Mouse (Mus musculus) CH12.LX (cell line): ENCODE results near the gene Abca1. TPM values are rescaled to one million over a fixed set of nuclear protein-coding genes. Genes with fewer than 3 reads are reported as not detected.
A peak's percentile ranks its signal among the peaks of the same experiment; 100 is the strongest.

Experiments
- DNase-seq: peaks from one replicate; pipeline ENCODE4 v3.0.0-alpha.2; 2013; ENCODE audit errors: extremely low read depth
- H3K27ac ChIP-seq: 2 replicates; pipeline ENCODE4 v1.5.1; 2012; ENCODE audit warnings: low read depth, mild to moderate bottlenecking, control low read depth, moderate library complexity; ENCODE audit not compliant: insufficient read depth
- H3K27me3 ChIP-seq: replicated peaks from 2 replicates; pipeline ENCODE3; 2012; ENCODE audit warnings: inconsistent platforms
- H3K36me3 ChIP-seq, 2 experiments: replicated peaks in 1 of 2; 2 replicates each; pipeline versions ENCODE3 to v1.6.1; 2012; ENCODE audit warnings: inconsistent platforms in 1 of 2, low read length in 1 of 2, mild to moderate bottlenecking in 1 of 2, mixed read lengths in 1 of 2, moderate library complexity in 1 of 2; ENCODE audit not compliant: control insufficient read depth in 1 of 2, insufficient read depth in 1 of 2
- H3K4me1 ChIP-seq, 2 experiments: 2 replicates each; pipeline ENCODE4 v1.6.1; 2012; ENCODE audit warnings: inconsistent platforms in 1 of 2, moderate library complexity in 1 of 2; ENCODE audit not compliant: insufficient read depth in 2 of 2, control insufficient read depth in 1 of 2
- H3K4me2 ChIP-seq: 2 replicates; pipeline ENCODE4 v1.6.1; 2012; ENCODE audit warnings: low read depth, mild to moderate bottlenecking, control low read depth; ENCODE audit not compliant: poor library complexity, insufficient read depth, severe bottlenecking
- H3K4me3 ChIP-seq, 3 experiments: fragments of 150-350 bp in 1 of 3; sonication (generic) in 1 of 3; replicated peaks in 1 of 3; 2 replicates each; pipeline versions ENCODE3 to v1.5.1; 2011 to 2012; ENCODE audit warnings: low read depth in 2 of 3, low read length in 2 of 3, mild to moderate bottlenecking in 2 of 3, moderate library complexity in 2 of 3, control low read depth in 1 of 3, improper control_type of control experiment in 1 of 3, inconsistent platforms in 1 of 3, mixed read lengths in 1 of 3; ENCODE audit not compliant: poor library complexity in 1 of 3
- H3K79me2 ChIP-seq: replicated peaks from 2 replicates; pipeline ENCODE4 v1.6.1; 2012; ENCODE audit warnings: mild to moderate bottlenecking, moderate library complexity; ENCODE audit not compliant: control insufficient read depth, poor library complexity, insufficient read depth, severe bottlenecking; ENCODE audit errors: extremely low read depth
- H3K9ac ChIP-seq: 2 replicates; pipeline ENCODE4 v1.6.1; 2012; ENCODE audit warnings: low read depth, mild to moderate bottlenecking, control low read depth, moderate library complexity; ENCODE audit not compliant: insufficient read depth
- H3K9me3 ChIP-seq: replicated peaks from 2 replicates; pipeline ENCODE3; 2012; ENCODE audit warnings: low read length, inconsistent platforms, mixed read lengths
- CHD1 ChIP-seq: IDR thresholded peaks from 2 replicates; pipeline ENCODE4 v1.6.1; 2012; ENCODE audit warnings: low read depth, low read length, improper control_type of control experiment, inconsistent platforms
- CTCF ChIP-seq, 2 experiments: IDR thresholded peaks in 1 of 2; conservative IDR thresholded peaks in 1 of 2; 2 replicates each; pipeline ENCODE4 v1.5.1; 2011 to 2012; ENCODE audit warnings: low read depth in 2 of 2, low read length in 2 of 2, improper control_type of control experiment in 1 of 2, inconsistent platforms in 1 of 2, mild to moderate bottlenecking in 1 of 2, moderate library complexity in 1 of 2
- E2F4 ChIP-seq: IDR thresholded peaks from 2 replicates; pipeline ENCODE4 v1.6.1; 2011; ENCODE audit warnings: low read depth, low read length, improper control_type of control experiment; ENCODE audit not compliant: insufficient replicate concordance
- EP300 ChIP-seq: IDR thresholded peaks from 2 replicates; pipeline ENCODE4 v1.6.1; 2011; ENCODE audit warnings: low read length, improper control_type of control experiment
- ETS1 ChIP-seq: conservative IDR thresholded peaks from 2 replicates; pipeline ENCODE4 v1.6.1; 2012; ENCODE audit warnings: low read depth, mild to moderate bottlenecking, inconsistent platforms, low read length, improper control_type of control experiment, moderate library complexity
- IRF4 ChIP-seq: IDR thresholded peaks from 2 replicates; pipeline ENCODE4 v1.6.1; 2014; ENCODE audit warnings: low read depth, mild to moderate bottlenecking, inconsistent platforms, low read length, improper control_type of control experiment
- NRF1 ChIP-seq: IDR thresholded peaks from 2 replicates; pipeline ENCODE4 v1.6.1; 2014; ENCODE audit warnings: low read depth, mild to moderate bottlenecking, inconsistent platforms, low read length, improper control_type of control experiment, moderate library complexity
- POLR2A ChIP-seq: IDR thresholded peaks from 2 replicates; pipeline ENCODE4 v1.6.1; 2011; ENCODE audit warnings: low read depth, mild to moderate bottlenecking, improper control_type of control experiment, low read length
- POLR2AphosphoS2 ChIP-seq: IDR thresholded peaks from 2 replicates; pipeline ENCODE4 v1.6.1; 2011; ENCODE audit warnings: low read depth, low read length, improper control_type of control experiment
- RAD21 ChIP-seq: IDR thresholded peaks from 2 replicates; pipeline ENCODE4 v1.6.1; 2011; ENCODE audit warnings: low read depth, mild to moderate bottlenecking, low read length, improper control_type of control experiment, moderate library complexity
- RCOR1 ChIP-seq: conservative IDR thresholded peaks from 2 replicates; pipeline ENCODE4 v1.6.1; 2012; ENCODE audit warnings: low read depth, mild to moderate bottlenecking, inconsistent platforms, low read length, improper control_type of control experiment
- SMC3 ChIP-seq: IDR thresholded peaks from 2 replicates; pipeline ENCODE4 v1.6.1; 2011; ENCODE audit warnings: low read depth, low read length, improper control_type of control experiment
- USF2 ChIP-seq: conservative IDR thresholded peaks from 2 replicates; pipeline ENCODE4 v1.6.1; 2011; ENCODE audit warnings: low read depth, low read length, improper control_type of control experiment
- ZMIZ1 ChIP-seq: IDR thresholded peaks from 2 replicates; pipeline ENCODE4 v1.6.1; 2012; ENCODE audit warnings: low read depth, mild to moderate bottlenecking, inconsistent platforms, low read length, improper control_type of control experiment
- ZNF384 ChIP-seq: IDR thresholded peaks from 2 replicates; pipeline ENCODE4 v1.6.1; 2012; ENCODE audit warnings: low read depth, low read length, improper control_type of control experiment, inconsistent platforms
- dilution Hi-C: fragments of 300-500 bp; cut with MboI; formaldehyde crosslinking; loops from 2 replicates; pipeline ENCODE4 v1.14.3; 2020; ENCODE audit warnings: low sequenced_read_pairs; ENCODE audit not compliant: extremely low pct_unique_long_range_greater_than_20kb, extremely low pct_ligation_motif_present
- in situ Hi-C: fragments of 300-500 bp; cut with MboI; formaldehyde crosslinking; loops from 3 replicates; pipeline ENCODE4 v1.14.3; 2019; ENCODE audit warnings: low sequenced_read_pairs, low pct_ligation_motif_present, low pct_unique_long_range_greater_than_20kb, mixed read lengths
- polyA plus RNA-seq: library from polyadenylated mRNA; unstranded; fragments of >175 nt; gene quantifications from 2 replicates; pipeline ENCODE4 v1.2.1, GENCODE M21; 2012; ENCODE audit warnings: low read depth; ENCODE audit not compliant: insufficient read length
- total RNA-seq, 2 experiments: library from RNA; depleted of rRNA; stranded (reverse); fragments of 300-350 nt in 1 of 2; fragments of >200 nt in 1 of 2; gene quantifications; 2 replicates each; pipeline ENCODE4 v1.2.3; 2012 to 2014

The Abca1 gene
- total and polyA plus RNA-seq, 3 experiments = 0.13 to 0.46 (median 0.35) TPM

DNA sequence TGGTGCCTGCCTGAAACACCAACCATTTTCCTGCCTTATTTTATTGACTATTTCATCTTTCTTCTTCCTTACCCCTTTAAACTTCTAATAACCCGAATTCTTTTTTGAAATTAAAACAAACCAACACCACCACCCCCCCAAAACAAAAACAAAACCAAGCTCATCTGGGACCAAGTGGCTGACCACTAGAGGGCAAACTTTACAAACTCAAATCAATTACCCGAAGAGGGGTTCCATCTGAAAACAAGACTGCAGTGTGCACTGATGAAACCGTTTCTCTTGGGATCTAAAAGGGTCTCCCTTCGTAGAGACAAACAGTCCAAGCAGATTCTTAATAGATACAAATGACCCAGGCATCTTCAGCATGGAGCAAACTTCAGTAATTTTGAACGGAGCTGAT is 49.3 kb downstream of the Abca1 start:
- H3K9me3 ChIP-seq = no peaks in the 10 kb centered on the region
- H3K79me2 ChIP-seq = no peaks in the 10 kb centered on the region
- TF ChIP-seq SMC3 (peak; percentile 60), CTCF (conservative IDR thresholded peaks at IDR 0.05 in 1 of 2, IDR thresholded peaks at IDR 0.05 in 1 of 2; ENCODE audit: low read depth in 2 of 2, low read length in 2 of 2) (peak; percentile 43 to 72), NRF1 (no peak), RAD21 (peak; percentile 69), USF2 (no peak), CHD1 (no peak)
- TF ChIP-seq, all 38 proteins: peak for 3
- Histone ChIP-seq H3K27me3 (no peaks in the 10 kb centered on the region), H3K4me2 (peak overlapping the region; percentile 29; the same call in 1 of the 2 replicates), H3K27ac (no peak overlapping the region), H3K9ac (no peak overlapping the region), H3K36me3 (no peaks in the 10 kb centered on the region), H3K4me1 (peaks cover 0 to 18% of the 10 kb centered on the region in 2 experiments; a peak in 2 of 4 replicates), H3K4me3 (no peak overlapping the region)
- dilution Hi-C loops (no loop called here), in situ Hi-C loops (loop anchor here (25.0 kb wide), 1 partner anchor 477 kb away; no protein-coding TSS in a partner anchor)
- DNase-seq = peak; percentile 42

DNA sequence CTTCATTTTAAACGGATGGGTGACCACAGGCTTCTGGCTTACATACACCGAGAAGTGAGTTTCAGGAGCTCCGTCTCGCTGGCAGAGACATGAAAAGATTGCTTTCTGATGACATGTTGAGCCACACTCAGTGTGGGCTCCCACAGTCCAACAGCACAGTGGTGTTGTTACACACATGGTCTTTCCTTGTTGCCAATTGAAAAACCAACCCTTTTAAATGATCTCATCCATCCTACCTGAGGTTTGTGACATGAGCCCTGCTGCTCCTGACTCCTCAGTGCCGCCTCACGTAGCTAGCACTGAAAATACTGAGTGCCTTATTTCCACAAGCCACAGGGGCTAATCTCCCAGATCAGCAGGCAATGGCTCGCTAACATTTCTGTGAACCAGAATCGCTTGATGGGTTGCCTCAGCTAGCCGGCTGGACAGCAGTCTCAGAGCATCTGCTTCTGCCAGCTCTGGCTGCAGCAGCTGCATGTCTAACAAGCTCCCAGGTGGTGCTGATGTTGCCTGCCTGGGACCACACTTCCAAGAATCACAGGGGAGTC is 50.2 kb downstream of the Abca1 start:
- Histone ChIP-seq H3K27ac (no peak overlapping the region), H3K4me3 (no peak overlapping the region), H3K9ac (no peak overlapping the region), H3K4me2 (no peak overlapping the region), H3K4me1 (peaks cover 0 to 18% of the 10 kb centered on the region in 2 experiments; a peak in 2 of 4 replicates), H3K79me2 (no peaks in the 10 kb centered on the region), H3K9me3 (no peaks in the 10 kb centered on the region)
- dilution Hi-C loops = no loop called here
- no peak for TF ChIP-seq USF2
- TF ChIP-seq, all 38 proteins: peak for 0
- in situ Hi-C loops = loop anchor here (25.0 kb wide), 1 partner anchor 478 kb away; no protein-coding TSS in a partner anchor
- DNase-seq = no peak
- Histone ChIP-seq H3K36me3 (no peaks in the 10 kb centered on the region), H3K27me3 (no peaks in the 10 kb centered on the region)

DNA sequence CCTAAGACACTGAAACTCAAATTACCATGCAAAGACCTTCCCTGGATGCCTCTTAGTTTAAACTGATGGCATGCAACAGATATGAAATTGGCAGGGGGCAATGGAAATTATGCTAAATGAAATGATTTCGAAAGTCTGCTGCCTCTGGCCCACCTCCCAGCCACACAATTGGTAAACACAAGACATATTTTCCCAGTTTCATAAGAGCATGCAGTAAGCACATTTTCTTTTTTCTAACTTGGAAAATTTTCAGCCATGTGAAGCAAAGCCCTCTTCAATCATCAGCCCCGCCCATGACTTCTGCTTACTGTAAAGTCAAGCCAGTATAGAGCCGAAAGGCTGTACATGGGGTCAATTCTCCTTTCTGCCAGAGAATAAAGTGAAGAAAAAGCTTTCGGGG is 51.5 kb downstream of the Abca1 start:
- Histone ChIP-seq H3K79me2 (no peaks in the 10 kb centered on the region), H3K36me3 (no peaks in the 10 kb centered on the region), H3K27me3 (no peaks in the 10 kb centered on the region), H3K4me2 (no peak overlapping the region; the same call in 1 of the 2 replicates), H3K9ac (no peak overlapping the region), H3K4me3 (no peak overlapping the region), H3K27ac (no peak overlapping the region), H3K4me1 (peaks cover 0 to 18% of the 10 kb centered on the region in 2 experiments; a peak in 2 of 4 replicates), H3K9me3 (no peaks in the 10 kb centered on the region)
- DNase-seq = no peak
- in situ Hi-C loops (loop anchor here (25.0 kb wide), 1 partner anchor 479 kb away; no protein-coding TSS in a partner anchor), dilution Hi-C loops (no loop called here)
- TF ChIP-seq RCOR1 = no peak
- no peak for TF ChIP-seq POLR2AphosphoS2
- no peak for TF ChIP-seq ZMIZ1
- no peak for TF ChIP-seq EP300
- TF ChIP-seq POLR2A = no peak
- no peak for TF ChIP-seq ETS1
- no peak for TF ChIP-seq NRF1
- no peak for TF ChIP-seq SMC3
- TF ChIP-seq ZNF384 = no peak
- no peak for TF ChIP-seq IRF4
- no peak for TF ChIP-seq E2F4
